Comparison of ENCODE assay signal across 19 mouse cellular contexts in the genomic region with DNA sequence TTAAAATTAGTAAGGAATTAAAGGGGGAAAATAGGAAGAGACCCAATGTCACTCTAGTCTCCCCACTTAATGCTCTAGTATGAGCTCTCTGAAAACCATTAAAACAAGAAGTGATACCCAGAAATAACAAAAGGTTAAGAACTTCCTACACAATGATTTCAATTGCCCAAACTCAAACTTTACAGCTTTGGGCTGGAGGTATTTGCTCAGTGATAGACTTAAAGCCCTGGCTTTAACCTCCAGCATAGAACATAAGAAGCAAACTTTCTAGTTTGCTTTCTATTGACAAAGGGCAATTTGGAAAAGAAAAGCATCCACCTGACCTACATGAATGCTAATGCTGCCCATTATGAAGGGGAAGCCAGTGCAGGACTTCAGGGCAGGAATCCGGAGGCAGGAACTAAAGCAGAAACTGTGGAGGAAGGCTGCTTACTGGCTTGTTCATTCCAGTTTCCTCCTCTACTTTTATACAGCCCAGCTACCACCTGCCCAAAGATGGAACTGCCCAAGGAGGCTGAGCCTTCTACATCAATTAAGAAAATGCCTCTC. TPM values are rescaled to one million over a fixed set of nuclear protein-coding genes. Genes with fewer than 3 reads are reported as not detected.
DNase-seq lines count a peak whose midpoint lies in the region; ATAC-seq lines count a peak whose summit lies in the region.
"Had no signal": no experiment of that assay in that cellular context is flagged by ENCODE, and none has a peak within 500 bp of the region (broad histone marks: within the 10 kb centered on the region; RNA-seq: fewer than 3 reads in every experiment).

No protein-coding gene starts in this region.

- ATAC-seq in granulocyte monocyte progenitor cell, adult 5-6 weeks (replicated peaks; ENCODE audit: poor library complexity, severe bottlenecking) = no peak
- ATAC-seq: forebrain, embryonic 14.5 days; forebrain, postnatal 0 days had no signal

- DNase-seq in ES-CJ7 (ENCODE audit: low read depth, low spot score) (peak; percentile 89), R1 (ENCODE audit: low read depth, low spot score) (peak; percentile 90)
- DNase-seq in thymus, postnatal 25 days = no peak
- DNase-seq in Muller cell, postnatal 12 days (ENCODE audit: inconsistent ontology term) = no peak
- DNase-seq: adrenal gland, adult 2 months; adrenal gland, postnatal 10 days; adrenal gland, postnatal 25 days; cerebellum, adult 11 months; cerebellum, adult 18-20 months; cerebellum, adult 8-10 months; cerebellum, adult 9-11 months; cerebellum, postnatal 14 days; cerebellum, postnatal 36 days; embryo, embryonic 11 days; forebrain, postnatal 0 days had no signal

RNA-seq across cellular contexts. Expression of gene Otx1, which starts 14.2 kb away (rescaled TPM):
- total RNA-seq in granulocyte monocyte progenitor cell, adult 5-6 weeks (2014; fragmentation: Nextera tagmentation) = not detected in 2 replicates
- total RNA-seq in granulocyte monocyte progenitor cell, adult 5-6 weeks (2017) = not detected in 2 replicates
- total RNA-seq: adrenal gland, adult 2 months; adrenal gland, postnatal 25 days; adrenal gland, postnatal 4 days; common myeloid progenitor, adult 5-6 weeks had no signal

Comparison
In these comparisons a context has a peak if more than half of its experiments do, and no peak if none do; other contexts are left out.
1. DNase-seq: peak in ES-CJ7 (single experiment) and R1 (single experiment); none in thymus, postnatal 25 days (single experiment) and Muller cell, postnatal 12 days (single experiment).